Mouse (Mus musculus) cerebellum, adult 8-10 months (tissue): Measurements from ENCODE around the gene Dpyd.

Experiments used
- DNase-seq: peaks from one replicate; pipeline ENCODE4 v3.0.0; 2022

Dpyd gene

DNA sequence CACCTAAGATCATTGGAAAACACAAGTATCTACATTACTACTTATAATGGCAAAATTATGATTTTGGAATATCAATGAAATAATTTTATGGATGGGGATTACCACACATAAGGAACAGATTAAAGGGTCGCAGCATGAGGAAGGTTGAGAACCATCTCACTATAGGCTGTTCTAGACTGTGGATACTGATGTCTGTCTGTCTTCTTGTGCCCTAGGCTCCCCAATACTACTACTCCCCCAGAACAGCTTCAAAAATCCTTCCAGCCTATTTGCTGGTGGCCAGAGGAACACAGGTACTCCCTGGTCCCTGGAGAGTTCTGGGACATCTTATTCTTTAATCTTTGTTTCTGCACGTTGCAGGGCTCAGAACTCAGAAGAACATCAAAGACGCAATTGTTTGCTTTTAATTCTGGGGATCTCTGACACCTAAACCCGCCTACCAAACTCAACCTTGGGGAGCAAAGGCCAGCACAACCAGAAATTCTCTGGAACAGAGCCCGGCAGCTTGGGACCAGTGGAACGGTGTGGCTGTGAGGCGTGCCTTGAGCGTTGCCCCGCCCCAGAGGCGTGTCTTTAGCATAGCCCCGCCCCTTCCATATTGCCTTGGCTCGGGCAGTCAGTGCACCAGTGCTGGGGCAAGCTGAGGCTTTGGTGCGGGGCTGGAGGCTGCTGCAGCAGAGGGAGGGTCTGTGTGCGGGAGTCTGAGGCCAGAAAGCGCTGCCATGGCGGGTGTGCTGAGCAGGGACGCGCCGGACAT lies at the start of gene Dpyd:
Gene Dpyd (plus strand): TSS at position 576 of the 757 bp plus-strand sequence.
- peak; percentile 12 for DNase-seq

DNA sequence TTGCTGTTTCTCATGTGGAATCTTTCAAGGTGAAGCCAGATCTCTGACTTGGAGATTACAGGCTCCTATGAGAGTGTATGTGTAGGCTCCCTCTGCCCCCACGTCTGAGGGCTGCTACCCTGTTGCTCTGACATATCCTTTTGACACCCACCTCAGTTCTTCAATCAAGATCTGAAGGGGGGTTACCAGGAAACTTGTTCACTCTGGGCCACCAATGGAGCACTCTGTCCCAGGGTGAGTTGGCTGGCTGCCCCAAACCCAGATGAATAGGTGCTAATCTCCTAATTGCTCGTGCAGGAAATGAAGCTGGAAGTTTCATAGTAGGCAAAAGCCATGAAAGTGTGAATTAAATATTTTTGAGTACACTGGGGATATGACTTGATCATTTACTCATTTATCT lies 24.3 kb upstream of the Dpyd start:
- DNase-seq, result no peak

DNA sequence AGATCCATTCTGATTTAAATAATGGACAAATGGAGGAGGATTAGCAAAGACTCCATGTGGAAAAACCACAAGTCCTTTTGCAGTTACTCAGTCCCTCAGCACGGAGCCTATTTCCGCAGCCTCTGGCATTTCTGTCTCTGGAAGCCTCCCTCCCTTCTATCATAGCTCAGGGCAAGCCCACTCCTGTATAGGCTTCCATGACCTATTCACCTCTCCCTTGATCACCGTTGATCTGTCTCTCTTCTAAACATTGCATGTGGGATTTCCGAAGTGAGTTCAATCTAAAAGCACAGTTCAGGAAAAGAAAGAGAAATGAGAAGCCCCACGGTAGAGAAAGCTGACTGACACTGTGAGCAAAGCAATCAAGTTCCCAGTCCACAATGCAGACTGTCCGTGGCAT lies 20.2 kb upstream of the Dpyd start:
- DNase-seq, result no peak

DNA sequence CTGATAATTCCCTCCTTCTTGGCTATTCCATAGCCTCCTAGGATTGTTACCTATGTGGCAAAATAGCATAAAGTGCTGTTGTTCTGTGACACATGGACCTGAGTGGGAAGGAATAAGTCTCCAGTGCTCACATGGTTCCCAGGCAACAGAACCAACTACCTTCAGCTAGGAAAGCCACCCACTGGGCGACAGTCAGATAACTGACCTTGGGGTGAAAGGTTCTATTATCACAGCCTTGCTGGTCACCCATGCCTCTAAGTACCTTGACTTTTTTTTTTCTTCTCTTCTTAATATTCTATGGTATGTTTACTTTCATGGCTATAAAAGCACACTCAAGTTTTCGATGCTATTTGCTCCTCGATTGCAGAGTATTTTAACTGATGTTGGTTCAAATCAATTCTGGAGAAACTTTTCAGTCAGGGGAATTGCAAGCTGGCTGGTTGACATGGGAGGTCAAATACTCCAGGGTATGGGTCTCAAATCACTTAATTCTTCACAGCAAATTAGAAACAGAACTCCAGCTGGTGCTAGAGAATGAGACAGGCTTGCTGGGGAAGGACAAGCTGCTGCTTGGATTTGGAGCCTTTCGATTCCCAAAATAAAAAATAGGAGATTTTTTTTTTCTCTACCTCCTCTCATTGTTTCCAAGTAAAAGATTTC lies 14.2 kb upstream of the Dpyd start:
- DNase-seq, result no peak

DNA sequence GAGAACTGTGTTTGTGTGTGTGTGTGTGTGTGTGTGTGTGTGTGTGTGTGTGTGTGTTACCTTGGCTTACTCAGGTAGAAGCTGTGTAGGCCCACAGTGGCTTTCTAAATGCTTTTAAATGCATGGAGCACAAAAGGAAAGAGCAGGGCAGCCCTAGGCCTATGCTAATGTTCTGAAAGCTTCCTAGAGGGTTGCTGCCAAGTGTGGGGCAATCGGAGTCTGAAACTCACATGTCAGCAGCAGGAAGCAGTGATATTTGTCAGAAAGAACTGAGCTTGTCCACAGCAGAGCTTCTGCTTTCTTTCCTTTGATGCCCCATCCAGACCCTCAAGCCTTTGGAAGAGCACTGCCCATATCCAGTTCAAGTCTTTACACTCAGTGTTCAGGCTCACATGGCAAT lies 4.3 kb upstream of the Dpyd start:
- DNase-seq, result no peak

DNA sequence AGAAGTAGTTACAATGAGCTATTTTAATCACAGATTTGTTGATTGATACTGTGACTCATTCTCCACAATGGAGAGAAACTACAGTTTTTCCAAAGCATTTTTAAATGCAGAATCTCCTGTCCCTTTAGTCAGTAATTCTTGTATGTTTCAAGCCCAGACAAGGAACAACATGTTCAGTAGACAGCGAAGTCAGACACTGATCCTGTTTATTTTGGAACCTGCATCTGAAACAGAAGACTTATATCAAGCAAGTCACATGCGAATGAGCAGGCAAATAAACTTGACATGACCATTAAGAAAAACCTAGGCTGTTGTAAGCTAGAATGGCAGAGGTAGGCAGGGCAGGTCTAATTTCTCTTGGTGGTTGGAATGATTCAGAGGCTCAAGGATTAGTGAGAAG lies 2.0 kb upstream of the Dpyd start:
- no peak for DNase-seq

DNA sequence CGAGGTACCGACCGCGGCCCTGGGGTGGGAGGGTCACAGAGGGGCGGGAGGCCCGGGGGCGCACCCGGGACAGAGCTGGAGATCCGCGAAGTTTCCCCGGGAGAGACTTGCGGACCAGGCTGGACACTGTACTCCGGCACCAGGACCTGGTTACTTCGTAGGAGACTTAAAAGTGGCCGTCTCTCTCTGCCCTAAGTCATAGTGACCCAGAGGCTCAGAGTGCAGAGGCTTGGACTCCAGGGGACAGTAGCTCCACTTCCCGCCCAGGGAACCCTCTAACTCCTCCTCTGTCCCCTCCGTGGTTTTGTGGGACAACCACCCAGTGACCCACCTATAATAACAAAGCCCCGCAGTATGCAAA lies 362 bp downstream of the Dpyd start:
- DNase-seq, result no peak

DNA sequence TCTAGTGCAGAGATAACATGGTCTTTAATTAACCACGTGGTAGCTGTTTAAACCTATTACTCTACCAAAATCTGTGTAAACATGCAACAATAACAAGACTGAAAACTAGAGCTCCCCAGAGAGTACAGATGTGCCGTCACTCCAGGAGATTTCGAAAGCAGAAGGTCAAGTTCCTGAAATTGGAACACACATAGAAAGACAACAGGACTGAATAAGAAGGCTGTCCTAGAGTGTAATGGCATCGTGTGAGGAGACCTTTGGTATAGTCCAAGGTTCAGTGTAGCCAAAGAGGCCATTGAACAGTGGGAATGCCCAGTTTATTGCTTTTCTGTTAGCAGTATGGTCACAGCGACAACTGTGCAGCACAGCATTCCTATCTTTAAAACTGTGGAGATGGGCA lies 4.8 kb downstream of the Dpyd start:
- DNase-seq, result no peak

DNA sequence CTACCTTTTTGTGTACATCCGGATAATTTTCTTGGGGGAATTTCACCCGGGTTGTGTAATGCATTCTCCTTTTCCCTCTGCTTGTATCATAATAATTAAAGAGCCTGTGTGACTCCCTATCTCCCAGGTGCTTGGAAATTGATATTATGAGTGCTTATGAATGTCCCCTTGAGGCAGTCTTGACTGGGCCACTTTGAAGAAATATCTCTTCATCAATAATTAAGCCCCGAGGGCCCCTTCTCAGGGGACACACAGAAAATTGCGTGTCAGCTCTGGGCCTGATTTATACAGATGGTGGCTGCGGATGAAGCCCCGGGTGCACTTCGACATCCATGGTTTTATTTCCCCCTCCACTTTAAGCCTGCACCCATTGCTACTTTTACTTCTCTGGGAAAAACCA lies 8.3 kb downstream of the Dpyd start:
- no peak for DNase-seq

DNA sequence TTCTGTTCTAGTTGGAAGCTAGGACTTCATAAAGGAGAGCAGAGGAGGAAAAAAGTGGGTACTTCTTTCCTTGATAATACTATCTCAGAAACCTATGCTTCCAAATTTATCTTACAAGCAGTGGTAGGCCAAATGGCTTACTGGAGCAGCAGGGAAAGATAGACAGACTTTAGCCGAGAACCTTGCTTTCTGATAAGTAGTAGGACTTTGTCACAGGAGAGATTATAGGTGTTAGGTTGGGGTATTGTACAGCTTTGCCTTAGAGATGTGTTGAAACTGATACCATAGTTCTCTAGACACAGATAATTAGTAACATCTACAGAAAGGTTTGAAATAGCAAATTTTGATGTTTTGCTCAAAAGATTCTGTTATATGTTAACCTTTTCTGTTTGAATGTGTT lies 28.6 kb downstream of the Dpyd start:
- DNase-seq, result no peak

DNA sequence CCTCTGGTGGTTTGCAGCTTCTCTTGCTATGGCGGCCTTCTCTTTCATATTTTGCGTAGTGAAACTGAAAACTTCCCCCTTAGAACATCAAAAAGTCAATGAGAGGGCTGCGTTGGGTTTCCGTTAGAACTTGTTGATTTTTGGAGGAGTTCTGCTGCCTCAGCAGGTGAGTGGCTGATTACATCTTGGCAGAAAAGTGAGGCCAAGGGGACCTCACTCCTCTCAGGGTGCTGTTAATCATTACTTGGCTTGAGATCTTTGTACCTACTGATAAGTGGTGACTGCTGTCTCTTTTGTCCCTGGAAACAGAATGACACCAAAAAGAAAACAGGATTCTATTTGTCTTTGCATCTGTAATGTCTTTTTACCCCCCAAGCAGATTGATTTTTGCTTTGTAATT lies 32.9 kb downstream of the Dpyd start:
- DNase-seq, result no peak

DNA sequence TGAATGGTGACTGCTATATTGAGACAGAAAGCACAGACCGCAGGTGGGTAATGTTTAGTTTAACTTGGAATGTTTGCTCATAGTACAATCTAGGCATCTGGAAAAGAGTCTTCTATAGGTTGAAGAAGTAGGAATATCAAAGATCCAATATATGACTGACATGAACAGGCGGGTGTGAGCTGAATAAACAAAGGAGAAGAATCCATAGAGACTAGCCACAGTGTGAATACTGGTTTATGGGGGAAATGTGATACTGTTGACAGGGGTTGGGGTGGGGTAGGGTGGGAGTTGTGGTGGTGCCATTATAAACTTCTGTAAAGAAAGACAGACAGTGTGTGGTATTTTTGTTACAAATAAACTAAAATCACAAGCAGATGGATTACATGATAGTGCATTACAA lies 33.8 kb downstream of the Dpyd start:
- no peak for DNase-seq

DNA sequence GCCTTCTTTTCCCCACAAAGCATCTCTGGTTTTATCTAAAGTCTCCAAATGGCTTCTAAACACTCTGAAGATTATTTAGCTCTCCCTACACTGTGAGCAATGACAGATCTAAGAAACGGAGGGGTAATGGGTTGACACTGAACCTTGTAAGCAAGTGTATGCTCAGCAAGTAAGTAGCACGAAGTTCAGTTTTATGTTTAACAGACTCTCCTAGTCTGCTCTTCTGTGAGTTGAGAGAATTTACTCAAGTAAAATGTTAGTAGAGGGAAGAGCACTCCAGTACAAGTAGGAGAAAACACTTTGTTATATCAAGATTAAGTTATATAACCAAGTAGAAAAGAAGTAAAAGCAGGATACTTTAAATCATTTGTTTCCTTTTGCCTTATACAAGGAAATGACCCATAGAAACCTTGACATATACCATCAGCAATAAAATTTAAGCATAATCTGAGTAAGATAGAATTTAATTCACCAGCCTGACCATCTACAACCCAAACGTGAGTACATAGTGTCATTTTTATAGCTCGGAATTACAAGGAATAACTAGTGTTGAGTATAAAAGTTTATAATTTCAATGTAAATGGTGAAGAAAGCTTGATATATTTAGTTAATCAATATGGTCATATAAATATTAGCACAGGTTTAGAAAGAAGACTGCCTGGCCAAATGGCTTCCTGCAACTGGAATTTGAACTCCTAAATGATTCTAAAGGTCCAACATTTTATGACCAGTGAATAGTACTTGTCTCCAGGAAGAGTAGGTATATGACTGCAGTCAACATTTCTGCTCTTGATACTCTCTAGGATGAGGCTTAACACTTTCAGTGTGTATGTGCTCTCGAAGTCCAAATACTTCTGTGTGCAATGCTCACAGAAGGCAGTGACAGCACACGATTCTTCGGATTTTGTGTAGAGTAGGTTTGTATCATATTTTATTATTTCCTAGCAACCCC lies 40.0 kb downstream of the Dpyd start:
- no peak for DNase-seq

DNA sequence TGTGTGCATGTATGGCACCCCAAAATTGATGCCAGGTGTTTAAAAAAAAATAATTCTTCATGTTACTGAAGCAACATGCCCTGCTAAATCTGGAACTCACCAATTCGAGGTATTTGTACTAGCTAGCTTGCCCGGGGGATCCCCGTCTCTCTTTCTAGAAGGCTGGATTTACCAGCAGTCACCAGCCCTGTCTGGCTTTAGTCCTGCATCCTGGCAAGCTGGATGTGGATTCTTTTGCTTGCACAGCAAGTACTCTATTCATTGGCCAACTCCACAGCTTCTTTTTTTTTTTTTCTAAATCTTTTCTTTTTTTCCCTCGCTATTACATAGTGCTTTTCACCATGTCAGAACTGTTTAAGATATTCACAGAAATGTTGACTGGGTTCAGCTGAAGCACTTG lies 46.8 kb downstream of the Dpyd start:
- no peak for DNase-seq

DNA sequence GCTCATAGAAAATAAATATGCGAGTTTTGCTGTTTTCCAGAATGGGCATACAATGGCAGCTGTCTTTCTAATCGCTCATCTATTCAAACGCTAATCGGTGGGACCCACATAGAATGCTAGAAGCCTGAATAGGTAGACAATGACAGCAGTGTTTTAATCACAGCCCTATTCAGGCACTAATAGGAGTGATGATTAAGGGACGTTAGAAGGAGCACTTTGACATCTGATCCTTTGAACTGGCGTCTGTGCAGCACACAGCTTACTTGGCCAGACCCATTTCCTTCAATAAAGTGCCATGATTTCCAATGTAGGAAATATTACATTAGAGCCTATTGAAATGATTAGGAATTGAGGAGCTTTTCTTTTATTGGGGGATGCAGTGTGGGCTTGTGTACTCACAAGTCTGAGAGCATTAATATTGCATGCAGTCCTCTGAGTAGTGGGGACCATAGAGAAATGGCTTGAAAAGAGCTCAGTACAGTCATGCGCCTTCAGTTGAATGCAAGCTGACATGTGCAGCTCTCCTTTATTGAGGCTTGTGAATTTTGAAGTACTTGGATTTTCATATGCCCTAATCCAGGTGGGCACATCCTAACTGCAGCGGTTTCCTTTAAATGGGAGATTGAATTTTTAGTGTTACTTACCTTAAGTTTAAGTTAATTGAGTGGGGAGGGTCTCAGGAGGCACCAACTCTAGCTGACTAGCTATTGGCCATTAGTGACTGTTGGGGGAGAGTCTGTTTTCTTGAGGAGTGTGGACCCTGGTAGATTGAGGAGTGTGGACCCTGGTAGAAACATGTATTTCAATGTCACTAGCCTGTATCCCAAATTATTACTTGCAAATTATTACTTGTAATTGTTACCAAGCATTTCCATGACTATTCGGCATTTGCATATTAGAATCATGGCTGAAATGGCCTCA lies 64.8 kb downstream of the Dpyd start:
- no peak for DNase-seq

DNA sequence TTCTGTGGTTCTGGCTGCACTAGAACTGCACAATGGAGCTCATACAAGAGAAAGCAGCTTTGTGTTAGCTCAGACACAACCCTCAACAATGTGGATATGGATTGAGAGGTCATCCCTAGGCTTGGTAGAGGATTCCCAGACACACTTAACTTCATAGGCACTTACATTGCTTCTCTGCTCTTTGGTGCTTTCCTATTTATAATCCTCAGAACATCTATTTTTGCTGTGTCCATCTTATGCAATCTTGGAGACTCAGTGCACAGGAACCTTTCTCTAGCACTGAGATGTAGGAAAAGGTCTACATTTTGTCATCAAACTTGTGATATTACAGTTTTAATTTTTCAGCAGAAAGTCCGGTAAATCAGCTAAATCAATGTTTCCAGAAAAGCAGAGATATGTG lies 67.8 kb downstream of the Dpyd start:
- no peak for DNase-seq

DNA sequence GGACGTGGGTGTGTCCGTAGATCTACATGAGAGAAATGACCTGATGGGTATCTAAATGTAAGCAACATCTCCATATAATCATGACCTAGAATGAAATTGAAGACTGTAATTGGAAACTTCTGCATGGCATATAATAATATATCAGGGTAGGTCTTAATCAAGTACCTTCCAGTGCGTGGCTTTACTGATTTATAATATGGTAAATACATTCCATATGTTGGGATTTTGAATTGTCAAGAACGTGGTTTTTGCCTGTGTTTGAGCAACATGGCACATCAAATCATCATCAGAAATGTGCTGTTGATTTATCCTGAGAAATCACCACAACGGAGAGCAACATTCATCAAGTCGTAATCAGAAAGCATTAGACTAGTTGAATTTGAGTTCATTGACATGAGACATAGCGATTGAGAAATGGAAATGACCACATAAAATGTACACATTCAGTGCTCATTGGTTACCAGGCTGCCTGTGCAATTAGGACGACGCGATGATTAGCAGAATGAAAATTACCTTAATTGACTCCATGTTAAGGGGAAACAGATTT lies 84.2 kb downstream of the Dpyd start:
- no peak for DNase-seq

DNA sequence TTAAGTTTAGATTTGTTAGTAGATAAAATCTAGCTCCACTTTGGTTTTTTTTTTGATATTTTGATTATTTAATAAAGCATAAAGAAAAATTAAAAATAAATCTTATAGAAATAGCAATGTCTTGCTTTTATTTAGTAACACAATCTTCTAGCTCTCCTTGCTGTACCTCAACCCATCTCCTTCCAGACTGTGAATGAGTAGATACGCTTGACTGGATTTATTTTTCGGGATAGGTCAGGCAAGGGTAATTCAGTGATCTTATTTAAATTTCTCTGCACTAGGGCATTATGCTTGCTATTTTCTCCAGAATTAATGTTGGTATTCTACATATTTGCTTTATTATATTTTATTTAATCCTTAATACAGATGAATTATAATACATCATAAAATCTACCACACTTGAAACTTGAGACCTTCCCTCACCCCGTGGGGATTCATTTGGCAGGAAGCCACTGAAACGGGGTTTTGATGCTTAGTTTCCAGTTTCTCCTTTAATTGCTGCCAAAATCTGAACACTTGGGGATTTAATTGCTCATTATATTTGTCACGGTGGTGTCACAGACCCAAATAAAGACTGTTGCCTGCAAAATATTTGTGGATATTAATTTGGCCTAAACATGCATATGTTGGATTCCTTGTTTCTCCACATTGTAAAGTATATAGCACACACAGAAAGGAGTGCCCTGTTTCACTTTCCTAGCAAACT lies 102.2 kb downstream of the Dpyd start:
- no peak for DNase-seq

DNA sequence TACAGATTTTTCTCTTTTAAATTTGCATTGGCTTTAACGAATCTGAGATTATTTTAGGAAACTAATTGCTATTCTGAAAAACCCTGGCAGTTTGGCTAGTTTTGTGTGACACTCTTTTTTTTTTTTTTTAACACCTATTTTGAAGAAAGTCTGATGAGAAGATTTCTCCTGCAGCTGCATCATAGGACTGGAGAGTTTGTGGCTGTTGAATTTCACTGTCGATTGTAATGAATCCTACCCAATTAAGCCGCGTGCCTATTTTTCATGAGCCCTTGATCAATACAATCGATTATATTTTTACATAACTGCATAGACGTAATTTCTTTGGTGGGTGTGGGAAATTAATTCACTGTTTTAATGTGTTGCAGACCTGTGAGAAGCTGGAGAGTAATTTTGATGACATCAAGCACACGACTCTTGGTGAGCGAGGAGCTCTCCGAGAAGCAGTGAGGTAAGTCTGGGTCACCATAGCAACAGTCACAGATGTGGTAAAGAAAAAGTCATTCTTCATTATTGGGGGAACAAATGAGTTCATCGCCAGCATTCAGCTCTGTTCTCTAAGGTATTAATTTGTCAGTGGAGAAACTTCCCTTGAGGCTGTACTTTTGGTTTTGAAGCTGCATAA lies 112.3 kb downstream of the Dpyd start:
- no peak for DNase-seq

DNA sequence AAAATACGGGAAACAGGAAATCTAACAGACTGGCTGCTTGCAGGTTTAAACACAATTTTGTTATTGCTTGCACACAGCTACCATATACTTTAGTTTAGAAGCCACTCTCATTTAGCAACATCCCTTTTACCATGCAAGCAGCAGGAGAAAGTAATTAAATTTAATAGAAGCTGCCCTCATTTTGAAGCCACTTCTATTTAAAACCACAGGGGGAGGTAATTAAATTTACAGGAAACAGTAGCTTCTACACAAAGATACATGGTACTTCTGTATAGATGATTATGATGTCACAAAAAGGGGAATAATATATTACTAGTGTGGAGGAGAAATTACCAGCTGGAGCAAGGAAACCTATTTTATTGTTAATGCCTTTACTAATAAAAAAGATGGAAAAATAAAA lies 113.5 kb downstream of the Dpyd start:
- no peak for DNase-seq
